Mouse (Mus musculus) hindbrain, embryonic 11.5 days (tissue): ENCODE results near the gene Prr15l. TPM values are rescaled to one million over a fixed set of nuclear protein-coding genes. Genes with fewer than 3 reads are reported as not detected.

ENCODE experiments used
- ATAC-seq: fragments of 200-750 bp; cut with Nextera tagmentation; 2 replicates; pipeline ENCODE4 v1.8.0; 2017; ENCODE audit warnings: mild to moderate bottlenecking, moderate TSS enrichment, moderate library complexity; ENCODE audit not compliant: low FRiP score
- DNase-seq: peaks from one replicate; pipeline ENCODE4 v3.0.0-alpha.2; 2015; ENCODE audit warnings: low spot score
- H3K27ac ChIP-seq: fragments of 300-500 bp; sonication (generic); 2 replicates; pipeline ENCODE4 v1.5.1; 2014; ENCODE audit warnings: mild to moderate bottlenecking, low read depth, low read length
- H3K27me3 ChIP-seq: fragments of 300-500 bp; sonication (generic); 2 replicates; pipeline ENCODE4 v1.6.1; 2014; ENCODE audit warnings: mild to moderate bottlenecking, low read length, moderate library complexity, mixed read lengths; ENCODE audit not compliant: control insufficient read depth, insufficient read depth
- H3K36me3 ChIP-seq: fragments of 300-500 bp; sonication (generic); 2 replicates; pipeline ENCODE4 v1.6.1; 2014; ENCODE audit warnings: mild to moderate bottlenecking, low read length, moderate library complexity, mixed read lengths; ENCODE audit not compliant: control insufficient read depth, insufficient read depth
- H3K4me1 ChIP-seq: fragments of 300-500 bp; sonication (generic); replicated peaks from 2 replicates; pipeline ENCODE4 v1.6.1; 2014; ENCODE audit warnings: low read length, mixed read lengths; ENCODE audit not compliant: control insufficient read depth, insufficient read depth
- H3K4me2 ChIP-seq: fragments of 300-500 bp; sonication (generic); replicated peaks from 2 replicates; pipeline ENCODE4 v1.6.1; 2014; ENCODE audit warnings: mild to moderate bottlenecking, low read depth, low read length
- H3K4me3 ChIP-seq: fragments of 300-500 bp; sonication (generic); 2 replicates; pipeline ENCODE4 v1.5.1; 2014; ENCODE audit warnings: low read depth, low read length
- H3K9ac ChIP-seq: fragments of 300-500 bp; sonication (generic); 2 replicates; pipeline ENCODE4 v1.6.1; 2014; ENCODE audit warnings: low read depth, low read length
- H3K9me3 ChIP-seq: fragments of 300-500 bp; sonication (generic); 2 replicates; pipeline ENCODE4 v1.6.1; 2016; ENCODE audit warnings: low read length; ENCODE audit not compliant: control insufficient read depth
- whole genome bisulfite sequencing: fragments of 180-500 bp; shearing (Covaris S2); extraction: QIAGEN DNeasy Blood & Tissue Kit; methylation state at CpG from one replicate; pipeline ENCODE4 v1.1.7; 2014; 5-methylcytosine and 5-hydroxymethylcytosine counted together
- polyA plus RNA-seq: library from polyadenylated mRNA; unstranded; fragments of >200 nt; fragmentation: Nextera tagmentation; extraction: Ambion mirVana; gene quantifications from 2 replicates; pipeline ENCODE4 v1.2.1, GENCODE M21; 2014

The Prr15l gene
- polyA plus RNA-seq, 1 experiment from 2014 or later, result 0.82 TPM

DNA sequence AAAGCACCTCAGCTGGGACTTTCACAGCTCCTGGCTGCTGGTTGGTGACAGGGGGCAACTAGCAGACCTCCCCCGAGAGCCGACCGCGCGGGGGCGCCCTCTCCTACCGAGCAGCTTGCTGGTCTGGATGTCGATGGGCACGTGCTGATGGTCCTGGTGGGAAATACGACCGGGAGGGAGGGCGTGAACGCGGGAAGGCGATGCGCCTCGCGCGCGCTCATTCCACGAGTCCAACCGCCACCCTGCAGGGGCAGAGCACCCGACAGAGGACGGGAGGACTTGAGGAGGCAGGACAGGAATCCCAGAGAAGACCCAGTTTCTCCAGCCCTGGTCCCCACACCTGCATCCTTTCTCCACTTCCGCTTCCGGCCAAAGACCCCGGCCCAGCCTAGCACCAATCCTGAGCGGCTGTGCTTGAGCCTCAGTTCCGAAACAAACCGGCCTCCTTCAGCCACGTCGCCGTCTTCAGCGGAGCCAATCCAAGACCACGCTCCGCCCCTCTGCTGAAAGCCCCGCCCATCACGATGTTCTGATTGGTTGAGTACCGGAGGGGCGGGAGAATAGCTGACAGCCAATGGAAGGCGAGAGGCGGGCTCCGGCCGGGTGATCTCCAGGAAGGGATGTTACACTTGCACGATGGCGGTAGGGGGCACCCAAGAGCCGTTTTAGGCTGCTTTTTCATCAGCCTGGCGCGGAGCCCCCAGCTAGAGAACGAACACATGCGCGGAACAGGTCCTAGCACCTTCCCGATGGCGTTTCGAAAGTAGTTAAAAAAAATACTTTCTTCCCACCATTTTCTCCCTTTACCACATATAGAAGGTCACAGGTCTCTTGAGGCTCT lies 11.6 kb upstream of the Prr15l start, which contains the start of gene Cdk5rap3:
TSS of gene Cdk5rap3 (minus strand) at position 453 of the 841 bp plus-strand sequence.
- under 1% methylated on average over 55 of the region's 55 CpGs for WGBS
- H3K36me3 ChIP-seq, result no peaks in the 10 kb centered on the region
- H3K4me3 ChIP-seq, result peak within 1 kb of the TSS; percentile 75
- peak within 1 kb of the TSS; percentile 51 for H3K4me2 ChIP-seq
- no peaks in the 10 kb centered on the region for H3K27me3 ChIP-seq
- H3K27ac ChIP-seq, result peak within 1 kb of the TSS; percentile 62
- peak within 1 kb of the TSS; percentile 62 for H3K9ac ChIP-seq
- H3K9me3 ChIP-seq, result no peaks in the 10 kb centered on the region
- peaks cover 5% of the 10 kb centered on the region; the same call in 1 of the 2 replicates for H3K4me1 ChIP-seq
- ATAC-seq (peak; percentile 98), DNase-seq (peak; percentile 100)

DNA sequence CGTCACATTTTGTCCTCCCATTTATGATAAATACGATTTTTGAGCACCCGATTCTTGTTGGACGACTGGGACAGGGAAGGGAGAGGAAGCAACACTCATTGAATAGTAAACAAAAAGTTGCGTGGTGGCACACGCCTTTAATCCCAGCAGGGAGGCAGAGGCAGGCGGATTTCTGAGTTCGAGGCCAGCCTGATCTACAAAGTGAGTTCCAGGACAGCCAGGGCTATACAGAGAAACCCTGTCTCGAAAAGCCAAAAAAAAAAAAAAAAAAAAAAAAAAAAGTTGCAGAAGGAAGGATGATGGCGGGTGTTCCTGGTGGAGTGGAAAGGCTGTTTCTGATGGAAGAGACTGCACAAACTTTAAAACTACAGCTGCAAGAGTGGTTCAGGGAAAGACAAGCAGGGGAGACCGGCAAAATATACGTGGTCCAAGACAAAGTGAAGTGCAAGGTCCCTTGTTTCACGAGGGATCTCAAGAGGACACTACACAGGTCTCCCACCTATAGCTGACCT lies 11.0 kb upstream of the Prr15l start:
- no peaks in the 10 kb centered on the region for H3K27me3 ChIP-seq
- peak overlapping the region; percentile 31; the same call in 1 of the 2 replicates for H3K4me2 ChIP-seq
- H3K4me1 ChIP-seq, result peaks cover 5% of the 10 kb centered on the region; the same call in 1 of the 2 replicates
- DNase-seq (no peak), ATAC-seq (peak; percentile 12; the same call in 1 of the 2 replicates)
- H3K4me3 ChIP-seq, result no peak overlapping the region
- no peaks in the 10 kb centered on the region for H3K9me3 ChIP-seq
- peak overlapping the region; percentile 24; the same call in 1 of the 2 replicates for H3K9ac ChIP-seq
- WGBS, result 35% methylated on average over 13 of the region's 13 CpGs
- H3K36me3 ChIP-seq, result no peaks in the 10 kb centered on the region
- no peak overlapping the region for H3K27ac ChIP-seq

DNA sequence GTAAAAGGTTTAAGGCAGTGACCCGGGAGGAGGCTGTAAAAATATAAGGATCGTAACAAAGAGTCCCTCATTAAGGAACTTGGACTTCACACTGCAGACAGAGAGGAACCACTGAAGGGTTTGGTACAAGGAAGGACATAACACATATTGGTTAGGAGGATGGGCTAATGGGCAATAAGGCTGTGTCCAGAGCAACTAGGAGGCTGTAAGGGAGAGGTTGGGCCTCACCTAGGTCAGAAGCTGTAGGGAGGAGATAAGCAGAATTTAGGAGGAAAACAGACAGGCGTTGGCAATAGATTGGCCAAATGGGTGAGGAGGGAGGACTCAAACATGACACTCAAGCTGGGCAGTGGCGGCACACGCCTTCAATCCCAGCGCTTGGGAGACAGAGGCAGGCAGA lies 10.5 kb upstream of the Prr15l start:
- Histone ChIP-seq H3K27me3 (no peaks in the 10 kb centered on the region), H3K4me3 (no peak overlapping the region), H3K36me3 (no peaks in the 10 kb centered on the region), H3K9me3 (no peaks in the 10 kb centered on the region), H3K27ac (no peak overlapping the region), H3K9ac (no peak overlapping the region), H3K4me1 (peaks cover 5% of the 10 kb centered on the region; the same call in 1 of the 2 replicates), H3K4me2 (no peak overlapping the region)
- DNase-seq (no peak), ATAC-seq (no peak)
- WGBS, result 90% methylated on average over 6 of the region's 6 CpGs

DNA sequence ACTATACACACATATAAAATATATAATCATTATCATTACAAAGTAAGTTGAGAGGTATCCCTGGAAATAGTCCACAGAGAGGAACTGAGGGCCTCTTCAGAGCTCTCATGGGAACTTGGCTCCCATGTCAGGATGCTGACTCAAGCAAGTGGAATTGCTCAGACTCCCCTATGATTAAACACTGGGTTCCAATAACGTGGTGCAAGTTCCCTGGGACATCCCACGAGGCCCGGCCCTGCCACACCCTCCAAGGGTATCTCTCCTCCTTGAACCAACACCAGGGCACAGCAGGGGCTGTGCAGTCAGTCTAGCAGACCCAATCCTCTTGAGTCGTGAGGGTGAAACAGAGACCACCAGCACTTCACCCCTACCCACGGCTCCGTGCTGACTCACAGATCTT lies 8.9 kb upstream of the Prr15l start:
- H3K36me3 ChIP-seq, result no peaks in the 10 kb centered on the region
- H3K9me3 ChIP-seq, result no peaks in the 10 kb centered on the region
- peaks cover 5% of the 10 kb centered on the region; the same call in 1 of the 2 replicates for H3K4me1 ChIP-seq
- 59% methylated on average over 6 of the region's 6 CpGs for WGBS
- H3K9ac ChIP-seq, result no peak overlapping the region
- H3K27me3 ChIP-seq, result no peaks in the 10 kb centered on the region
- ATAC-seq (no peak), DNase-seq (no peak)
- H3K4me2 ChIP-seq, result no peak overlapping the region
- no peak overlapping the region for H3K27ac ChIP-seq
- H3K4me3 ChIP-seq, result no peak overlapping the region

DNA sequence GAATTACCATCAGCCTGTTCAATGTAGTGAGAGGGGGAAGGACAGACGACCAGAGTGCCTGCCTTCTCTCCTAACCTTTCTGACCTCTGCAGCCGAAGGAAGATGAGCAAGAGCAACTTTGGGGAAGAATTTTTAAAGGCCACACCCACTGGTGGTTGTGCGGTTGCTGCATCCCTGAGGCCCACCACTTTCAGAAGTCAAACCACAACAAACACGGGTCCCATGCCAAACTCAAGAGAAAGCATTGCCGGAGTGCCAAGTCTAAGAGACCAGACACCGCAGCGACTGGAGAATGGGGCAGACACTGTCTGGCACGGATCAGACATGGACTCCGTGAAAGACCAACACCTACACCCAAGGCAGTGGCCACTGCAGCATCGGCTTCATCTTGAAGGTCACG lies 3.0 kb upstream of the Prr15l start:
- H3K4me2 ChIP-seq, result no peak overlapping the region
- DNase-seq, result no peak
- H3K9ac ChIP-seq, result no peak overlapping the region
- no peak overlapping the region for H3K4me3 ChIP-seq
- H3K36me3 ChIP-seq, result no peaks in the 10 kb centered on the region
- no peak overlapping the region for H3K27ac ChIP-seq
- H3K27me3 ChIP-seq, result peaks cover 9% of the 10 kb centered on the region; the same call in 1 of the 2 replicates
- ATAC-seq, result no peak
- H3K4me1 ChIP-seq, result no peaks in the 10 kb centered on the region
- WGBS, result 83% methylated on average over 11 of the region's 11 CpGs
- H3K9me3 ChIP-seq, result no peaks in the 10 kb centered on the region

DNA sequence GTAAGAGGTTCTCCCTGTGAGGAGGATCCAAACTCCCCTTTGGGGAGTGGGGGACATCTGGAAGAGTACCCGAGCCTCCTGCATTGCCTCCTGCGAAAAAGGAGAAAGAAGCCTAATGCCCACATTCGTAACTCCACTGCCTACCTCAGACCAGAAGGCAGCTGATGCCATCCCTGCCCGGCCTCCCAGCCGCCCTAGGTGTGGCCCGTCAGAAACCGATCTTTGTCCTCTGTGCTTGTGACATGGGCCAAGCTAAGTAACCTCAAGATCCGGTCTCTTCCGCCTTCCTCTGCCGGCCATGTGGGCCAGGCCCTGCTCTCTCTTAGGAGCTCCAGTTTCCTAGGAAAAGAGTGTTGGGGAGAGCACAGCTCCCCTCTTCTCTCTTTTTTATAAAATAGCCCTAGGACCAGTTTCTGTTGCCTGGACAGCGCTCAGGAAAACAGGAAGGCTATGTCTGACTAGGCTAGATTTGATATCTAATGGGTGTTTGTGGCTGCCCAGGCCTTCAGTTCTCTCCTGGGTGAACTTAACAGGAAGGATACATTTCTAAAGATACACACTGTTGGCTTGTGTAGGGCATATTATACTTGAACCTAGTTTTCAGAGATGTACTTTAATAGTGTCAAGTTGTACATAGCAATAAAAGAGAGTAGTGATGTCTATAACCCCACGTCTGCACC lies 2.3 kb upstream of the Prr15l start:
- DNase-seq (no peak), ATAC-seq (no peak)
- Histone ChIP-seq H3K27ac (no peak overlapping the region), H3K4me2 (no peak overlapping the region), H3K9ac (no peak overlapping the region), H3K36me3 (no peaks in the 10 kb centered on the region), H3K27me3 (peaks cover 9% of the 10 kb centered on the region; the same call in 1 of the 2 replicates), H3K9me3 (no peaks in the 10 kb centered on the region), H3K4me1 (no peaks in the 10 kb centered on the region), H3K4me3 (no peak overlapping the region)
- WGBS, result 87% methylated on average over 12 of the region's 12 CpGs

DNA sequence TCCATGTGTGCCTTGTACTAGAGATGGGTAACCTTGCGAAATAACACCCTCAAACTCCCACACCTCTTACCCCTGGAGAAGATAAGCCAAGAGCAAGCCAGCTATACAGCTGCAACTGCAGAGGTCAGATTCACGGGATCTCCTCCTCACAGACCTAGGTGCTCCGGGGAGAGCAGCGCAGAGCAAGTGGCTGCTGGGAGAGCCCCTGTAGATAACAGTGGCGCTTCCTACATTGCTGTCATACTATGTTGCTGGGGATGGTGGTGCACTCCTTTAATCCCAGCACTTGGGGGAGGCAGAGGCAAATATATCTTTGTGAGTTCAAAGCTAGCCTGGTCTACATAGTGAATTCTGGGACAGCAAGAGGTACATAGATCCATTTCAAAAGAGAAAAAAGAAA lies 1.3 kb upstream of the Prr15l start:
- peaks cover 9% of the 10 kb centered on the region; the same call in 1 of the 2 replicates for H3K27me3 ChIP-seq
- no peak overlapping the region for H3K27ac ChIP-seq
- DNase-seq (no peak), ATAC-seq (no peak)
- H3K4me2 ChIP-seq, result no peak overlapping the region
- H3K9ac ChIP-seq, result no peak overlapping the region
- no peaks in the 10 kb centered on the region for H3K36me3 ChIP-seq
- H3K4me1 ChIP-seq, result no peaks in the 10 kb centered on the region
- WGBS, result 82% methylated on average over 5 of the region's 5 CpGs
- no peak overlapping the region for H3K4me3 ChIP-seq
- H3K9me3 ChIP-seq, result no peaks in the 10 kb centered on the region

DNA sequence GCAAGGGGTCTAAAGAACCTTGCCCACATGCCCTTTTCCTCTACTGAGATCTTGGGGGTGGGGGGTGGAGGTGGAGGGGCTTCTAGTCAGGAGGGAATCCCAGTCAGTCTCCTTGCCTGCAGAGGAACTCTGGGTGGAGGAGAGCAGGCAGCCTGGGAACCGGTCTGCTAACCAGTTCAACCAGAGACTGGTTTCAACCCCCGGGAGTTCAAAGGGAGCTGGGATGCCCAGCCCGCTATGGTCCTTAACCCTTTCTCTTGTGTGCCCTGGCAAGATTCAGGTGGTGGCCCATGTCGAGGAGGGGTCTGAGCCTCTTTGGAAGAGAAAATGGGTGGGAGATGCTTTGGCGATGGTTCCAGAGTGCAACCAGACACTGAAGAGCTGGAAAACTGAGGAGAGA lies 787 bp downstream of the Prr15l start:
- Histone ChIP-seq H3K4me1 (no peaks in the 10 kb centered on the region), H3K27ac (no peak overlapping the region), H3K27me3 (peaks cover 9% of the 10 kb centered on the region; the same call in 1 of the 2 replicates), H3K4me3 (no peak overlapping the region), H3K36me3 (no peaks in the 10 kb centered on the region), H3K4me2 (no peak overlapping the region), H3K9me3 (no peaks in the 10 kb centered on the region), H3K9ac (no peak overlapping the region)
- WGBS, result 6% methylated on average over 5 of the region's 5 CpGs
- ATAC-seq, result no peak
- DNase-seq, result peak; percentile 6
